Mouse (Mus musculus) inflammation-experienced regulatory T-cells (primary cell): Measurements from ENCODE around the gene Gabpb1. TPM values are rescaled to one million over a fixed set of nuclear protein-coding genes. Genes with fewer than 3 reads are reported as not detected.

Source experiments
- polyA plus RNA-seq, 2 experiments: library from polyadenylated mRNA; unstranded; fragments of 100-300 nt; shearing (Covaris generic); gene quantifications; one replicate each; pipeline ENCODE4 v1.2.1; 2017

Gabpb1 gene
- 10 to 100 TPM; 72.0 to 72.3 TPM for polyA plus RNA-seq

GRCm38 (mm10) chr2:126676122-126676515, at the start of gene Gabpb1:
Gene Gabpb1, minus strand, starts transcription at chr2:126676337.

GRCm38 (mm10) chr2:126706759-126707437, 30.8 kb upstream of the Gabpb1 start, which contains the start of gene Usp8:
Gene Usp8, plus strand, starts transcription at chr2:126707328.

GRCm38 (mm10) chr2:126619249-126619704, 56.9 kb downstream of the Gabpb1 start, which contains the start of gene Hdc:
Gene Hdc, minus strand, starts transcription at chr2:126619299.

Other genes with a start within 250 kb of the Gabpb1 start
- gene Atp8b4, start 175.7 kb downstream of the Gabpb1 start, polyA plus RNA-seq = 10 to 100 TPM in 1 of 2 experiments, under 1 TPM in 1; 0.60 to 12.3 TPM
- under 1 TPM; 0.31 to 0.76 TPM for gene Slc27a2, start 123.9 kb downstream of the Gabpb1 start, polyA plus RNA-seq
- gene Hdc, start 57.0 kb downstream of the Gabpb1 start, polyA plus RNA-seq = 1 to 10 TPM in 1 of 2 experiments, under 1 TPM in 1; 0.51 to 3.6 TPM
- 10 to 100 TPM; 47.0 to 56.6 TPM for gene Usp8, start 31.0 kb upstream of the Gabpb1 start, polyA plus RNA-seq
- 1 to 10 TPM; 2.1 to 5.6 TPM for gene Usp50, start 107.1 kb upstream of the Gabpb1 start, polyA plus RNA-seq
- 10 to 100 TPM; 57.2 to 63.8 TPM for gene Trpm7, start 199.9 kb upstream of the Gabpb1 start, polyA plus RNA-seq